Mouse (Mus musculus): ENCODE measurements at regions not wholly inside any gene's neighbourhood (a gene's known extent, or its start where the extent isn't known, plus 50 kb on each side); places are given as distances from the start of the nearest gene placed in this dataset.

DNA sequence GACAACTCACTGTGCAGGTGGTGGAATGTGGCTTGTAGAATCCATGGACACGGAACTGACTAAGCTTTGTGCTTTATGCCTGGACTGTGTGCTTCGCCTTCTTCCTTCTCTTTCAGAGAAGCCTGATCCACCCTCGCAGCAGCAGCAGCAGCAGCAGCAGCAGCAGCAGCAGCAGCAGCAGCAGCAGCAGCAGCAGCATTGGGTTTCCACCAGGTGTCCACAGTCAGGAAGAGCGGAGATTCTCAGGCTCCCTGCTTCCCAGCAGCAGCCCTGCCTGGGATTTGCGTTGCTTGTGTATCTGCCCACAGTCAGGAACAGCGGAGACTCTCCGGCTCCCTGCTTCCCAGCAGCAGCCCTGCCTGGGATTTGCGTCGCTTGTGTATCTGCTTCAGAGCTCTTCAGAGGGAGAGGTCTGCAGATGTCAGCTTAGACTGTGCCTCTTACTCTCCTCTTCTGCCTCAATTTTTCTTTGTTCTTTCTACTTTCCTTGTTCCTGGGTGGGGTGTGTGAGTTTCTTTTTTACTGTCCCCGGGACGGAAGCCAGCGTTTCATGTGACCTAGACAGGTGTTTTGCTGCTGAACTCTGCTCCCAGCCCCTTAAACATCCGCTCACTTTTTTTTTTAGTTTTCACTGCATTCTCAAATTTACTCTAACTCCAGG is 168.1 kb upstream of the Olig3 start:
- no peak for DNase-seq (ENCODE audit: low spot score in 2 of 2)

DNA sequence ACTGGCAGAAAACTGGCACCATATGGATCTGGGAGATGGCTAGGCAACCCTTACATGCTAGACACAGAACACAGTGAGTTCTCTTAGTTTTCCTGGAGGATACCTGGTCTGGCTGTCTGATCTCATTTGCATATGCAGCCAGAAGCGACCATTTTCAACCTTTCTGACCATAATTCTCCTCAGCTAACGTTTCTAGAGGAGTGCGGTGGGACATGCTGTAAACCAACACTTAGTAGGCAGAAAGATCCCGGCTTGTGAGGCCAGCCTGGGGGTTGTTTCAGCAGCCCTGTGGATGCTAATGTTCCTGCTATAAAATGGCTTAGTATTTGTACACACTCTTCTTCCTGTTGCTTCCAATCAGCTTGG is 168.6 kb upstream of the Olig3 start:
- DNase-seq (ENCODE audit: low spot score in 2 of 2): no peak

DNA sequence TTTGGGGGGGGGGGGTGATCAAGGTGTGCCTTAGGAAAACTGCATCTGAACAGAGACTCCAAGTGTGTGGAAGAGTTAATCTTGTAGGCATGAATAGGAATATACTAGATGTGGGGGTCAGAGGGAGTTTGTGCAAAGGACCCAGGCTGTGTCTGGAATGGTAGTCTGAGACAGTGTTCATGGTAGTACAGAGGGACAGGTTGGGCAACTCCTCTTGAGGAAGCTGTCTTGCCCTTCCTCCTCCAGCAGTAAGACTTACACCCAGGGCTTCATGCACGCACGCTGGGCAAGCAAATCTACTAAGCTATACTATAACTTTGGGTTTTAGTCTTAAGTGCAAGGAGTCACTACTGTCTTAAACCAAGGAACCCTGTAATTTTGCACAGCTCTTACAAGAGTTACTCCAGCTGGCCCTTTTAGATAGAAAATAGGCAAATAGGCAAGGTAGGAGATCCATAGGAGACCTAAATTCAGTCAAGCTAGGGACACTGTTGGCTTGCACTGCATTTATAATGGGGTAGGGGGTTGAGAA is 169.2 kb upstream of the Olig3 start:
- DNase-seq (ENCODE audit: low spot score in 2 of 2): no peak

DNA sequence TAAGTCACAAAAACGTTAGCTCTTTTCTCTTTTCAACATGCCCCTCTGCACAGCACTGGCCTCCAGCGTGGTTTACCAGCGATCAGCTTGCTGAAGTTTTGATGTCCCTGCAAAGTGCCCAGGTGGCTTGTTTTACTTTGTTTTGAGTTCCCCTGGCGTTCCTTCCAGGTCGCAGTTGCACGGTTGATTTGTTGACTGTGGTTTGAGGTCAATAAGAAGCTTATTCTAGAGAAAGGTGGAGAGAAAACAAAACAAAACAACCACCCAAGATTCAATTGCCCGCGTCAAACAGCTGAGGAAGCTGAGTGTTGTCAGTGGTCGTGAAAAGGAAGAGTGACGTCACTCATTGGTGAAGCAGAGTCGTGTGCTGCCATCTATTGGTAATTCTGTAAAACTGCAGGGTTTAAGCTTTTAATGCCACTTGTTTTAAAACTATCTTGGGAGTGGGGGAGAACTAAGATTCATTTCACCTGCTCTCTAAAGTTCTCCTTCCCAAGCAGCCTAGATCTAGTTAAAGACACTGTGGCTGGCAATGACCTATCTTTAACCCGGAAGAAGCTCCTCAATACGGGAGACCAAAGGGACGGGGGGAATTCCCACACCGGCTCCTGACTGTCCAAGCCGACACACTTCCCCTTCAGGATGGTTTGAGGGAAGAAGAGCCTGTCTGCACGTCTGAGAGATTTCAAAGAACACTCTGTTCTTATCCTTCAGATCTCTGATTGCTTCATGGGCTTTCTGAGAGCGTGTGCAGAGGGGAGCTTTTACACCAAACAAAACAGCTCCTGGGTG is 170.3 kb upstream of the Olig3 start:
- DNase-seq (ENCODE audit: low spot score in 2 of 2): peak; percentile 26 to 50

- DNase-seq (ENCODE audit: low spot score in 2 of 2): no peak
Measured at GRCm38 (mm10) chr10:19184886-19185285, 169.4 kb upstream of the Tnfaip3 start.

- DNase-seq (ENCODE audit: low spot score in 2 of 2): no peak
Measured at GRCm38 (mm10) chr10:19177895-19178294, 162.4 kb upstream of the Tnfaip3 start.

DNA sequence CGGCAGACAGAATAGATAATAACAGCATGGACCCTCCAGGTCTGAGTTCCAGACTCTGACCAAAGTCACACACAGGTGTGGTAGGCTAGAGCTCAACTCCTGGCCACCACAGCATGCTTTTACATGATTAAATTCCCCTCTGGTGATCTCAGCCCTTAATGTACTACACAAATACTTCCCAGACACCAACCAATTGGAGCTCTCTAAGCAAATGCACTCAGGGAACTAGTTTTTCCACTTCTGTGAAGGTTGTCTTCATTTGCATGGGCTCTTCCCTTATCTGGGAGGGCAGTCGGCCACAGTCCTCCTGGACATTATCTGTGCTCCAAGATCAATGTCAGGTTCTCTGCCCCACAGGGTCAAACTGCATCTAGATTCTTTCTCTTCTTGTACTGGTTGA is 162.0 kb upstream of the Tnfaip3 start:
- DNase-seq (ENCODE audit: low spot score in 2 of 2): no peak

- DNase-seq (ENCODE audit: low spot score in 2 of 2): no peak
Measured at GRCm38 (mm10) chr10:19176249-19176648, 160.8 kb upstream of the Tnfaip3 start.

- no peak for DNase-seq (ENCODE audit: low spot score in 2 of 2)
Measured at GRCm38 (mm10) chr10:19171834-19172233, 156.4 kb upstream of the Tnfaip3 start.

- peak; percentile 22 to 60 for DNase-seq (ENCODE audit: low spot score in 2 of 2)
Measured at GRCm38 (mm10) chr10:19170596-19170995, 155.1 kb upstream of the Tnfaip3 start.

DNA sequence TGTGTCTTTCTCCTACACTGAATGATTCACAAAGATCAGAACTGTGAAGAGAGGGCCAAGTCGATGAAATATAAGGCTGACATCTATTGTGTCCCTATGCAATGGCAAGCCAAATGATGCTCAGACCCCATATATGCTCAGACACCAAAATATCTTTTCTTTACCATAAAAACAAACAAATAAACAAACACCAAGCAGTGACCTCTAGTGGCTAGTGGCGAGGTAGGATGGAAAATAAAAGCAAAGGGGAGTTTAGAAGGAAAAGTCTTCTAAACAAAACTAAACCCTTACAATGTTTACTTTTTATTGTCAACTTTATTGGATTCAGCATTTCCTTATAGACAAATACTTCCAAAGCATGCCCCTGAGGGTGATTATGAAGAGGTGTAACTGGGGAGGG is 153.8 kb upstream of the Tnfaip3 start:
- DNase-seq (ENCODE audit: low spot score in 2 of 2): no peak

DNA sequence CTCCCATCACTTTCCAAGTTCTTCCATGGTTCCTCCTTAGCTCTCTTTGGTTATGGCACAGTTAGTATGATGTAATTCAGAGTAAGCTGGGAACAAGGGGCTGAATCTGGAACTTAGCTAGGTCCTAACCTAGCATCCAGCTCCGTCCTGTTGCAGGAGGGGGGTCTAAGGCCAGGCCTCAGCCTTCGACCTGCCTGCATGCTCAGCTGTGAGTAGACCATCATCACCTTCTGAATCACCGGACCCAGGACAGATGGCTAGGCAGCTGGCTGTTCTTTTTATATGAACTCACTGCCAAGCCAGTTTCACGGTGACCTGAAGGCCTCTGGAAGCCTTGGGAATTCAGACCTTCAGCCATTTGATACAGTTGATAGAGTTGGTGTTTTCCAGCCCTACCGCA is 152.9 kb upstream of the Tnfaip3 start:
- no peak for DNase-seq (ENCODE audit: low spot score in 2 of 2)

- DNase-seq (ENCODE audit: low spot score in 2 of 2): peak; percentile 20 to 32
Measured at GRCm38 (mm10) chr10:19167641-19168271, 152.3 kb upstream of the Tnfaip3 start.

DNA sequence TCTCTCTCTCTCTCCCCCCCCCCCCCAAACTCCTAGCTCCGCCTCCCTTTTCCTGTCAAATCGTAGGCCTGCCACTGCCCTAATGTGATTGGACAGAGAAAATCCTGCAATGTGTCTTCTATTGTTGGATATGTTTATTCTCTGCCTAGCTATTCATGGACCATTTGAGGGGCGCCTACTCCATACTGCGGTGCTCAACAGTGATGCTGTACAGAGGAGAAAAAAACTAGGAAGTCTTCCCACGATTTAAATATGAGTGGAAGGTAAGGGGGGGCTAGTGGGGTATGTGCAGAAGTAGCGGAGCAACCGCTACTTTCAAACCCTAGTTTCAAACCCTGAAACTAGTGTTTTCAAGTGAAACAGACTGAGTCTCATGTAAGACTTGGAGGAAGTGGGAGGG is 151.6 kb upstream of the Tnfaip3 start:
- no peak for DNase-seq (ENCODE audit: low spot score in 2 of 2)

DNA sequence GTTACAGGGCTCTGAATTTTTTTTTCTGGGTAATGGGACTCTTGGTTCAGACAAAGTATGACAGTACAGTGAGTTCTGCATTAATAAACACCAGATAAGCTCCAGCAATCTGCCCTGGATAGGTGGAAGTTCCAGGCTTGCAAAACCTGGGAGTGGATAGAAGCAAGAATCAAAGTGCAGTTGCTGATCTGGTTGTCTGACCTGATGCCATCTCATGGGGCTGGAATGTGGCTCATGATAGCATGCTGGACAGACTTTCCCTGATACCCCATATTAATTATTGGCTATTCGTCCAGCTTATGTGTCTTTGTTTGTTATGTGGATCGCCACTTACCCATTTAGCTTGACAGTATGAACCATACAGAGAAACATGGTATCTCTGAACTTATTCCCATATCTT is 146.6 kb upstream of the Tnfaip3 start:
- no peak for DNase-seq (ENCODE audit: low spot score in 2 of 2)

DNA sequence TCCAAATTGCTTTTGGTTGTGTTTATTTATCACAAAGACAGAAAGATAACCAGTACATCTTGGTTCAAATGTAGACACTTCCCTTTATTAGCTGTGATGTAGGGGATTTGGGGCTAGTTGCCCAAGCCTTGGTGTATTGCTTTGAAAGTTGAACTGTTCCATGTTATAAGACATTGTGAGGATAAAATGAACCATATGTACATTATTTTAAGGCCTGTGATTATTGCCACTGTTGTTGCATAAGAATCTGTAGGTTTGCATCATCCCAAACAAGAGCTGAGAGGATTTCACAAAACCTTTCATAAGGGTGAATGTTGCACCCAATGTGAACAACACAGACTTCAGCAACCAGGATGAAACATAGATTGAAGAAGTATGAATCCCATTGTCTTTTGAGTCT is 145.7 kb upstream of the Tnfaip3 start:
- no peak for DNase-seq (ENCODE audit: low spot score in 2 of 2)

- DNase-seq (ENCODE audit: low spot score in 2 of 2): no peak
Measured at GRCm38 (mm10) chr10:19154041-19154440, 138.6 kb upstream of the Tnfaip3 start.

DNA sequence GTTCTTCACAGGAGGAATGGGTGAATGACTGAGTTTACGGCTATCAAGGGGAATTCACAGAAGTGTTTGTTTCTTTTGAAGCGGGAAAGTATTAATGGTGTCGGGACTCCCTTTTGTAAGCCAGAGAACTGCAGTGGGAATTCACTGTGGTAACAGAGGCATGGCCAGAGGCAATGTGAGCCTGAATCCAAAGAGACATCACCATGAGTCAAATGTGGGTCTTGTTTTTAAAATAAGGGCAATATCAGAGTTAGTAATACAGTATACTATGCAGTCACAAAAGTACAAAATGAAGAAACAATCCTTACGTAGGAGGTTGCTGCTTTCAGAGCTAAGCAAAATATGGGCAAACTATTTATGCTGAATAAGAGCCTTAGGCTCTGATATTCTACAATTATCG is 137.3 kb upstream of the Tnfaip3 start:
- DNase-seq (ENCODE audit: low spot score in 2 of 2): no peak

DNA sequence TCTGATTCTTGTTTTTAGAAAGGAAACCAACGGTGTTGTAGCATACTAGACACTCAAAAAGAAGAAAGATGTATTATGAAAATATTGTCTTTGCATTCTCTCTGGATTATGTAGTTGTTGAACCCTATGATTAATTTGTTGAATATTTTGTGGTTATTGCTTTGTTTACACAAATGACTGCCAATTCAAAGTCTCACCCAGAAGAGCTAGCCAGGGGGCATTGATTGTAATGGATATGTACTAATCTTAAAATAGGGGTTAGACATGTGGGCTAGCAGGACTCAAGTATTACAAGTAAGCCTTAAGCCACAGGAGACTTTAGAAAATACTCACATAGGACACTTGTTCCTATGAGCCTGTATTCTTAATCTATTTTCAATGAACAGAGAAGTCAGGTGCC is 135.3 kb upstream of the Tnfaip3 start:
- no peak for DNase-seq (ENCODE audit: low spot score in 2 of 2)

DNA sequence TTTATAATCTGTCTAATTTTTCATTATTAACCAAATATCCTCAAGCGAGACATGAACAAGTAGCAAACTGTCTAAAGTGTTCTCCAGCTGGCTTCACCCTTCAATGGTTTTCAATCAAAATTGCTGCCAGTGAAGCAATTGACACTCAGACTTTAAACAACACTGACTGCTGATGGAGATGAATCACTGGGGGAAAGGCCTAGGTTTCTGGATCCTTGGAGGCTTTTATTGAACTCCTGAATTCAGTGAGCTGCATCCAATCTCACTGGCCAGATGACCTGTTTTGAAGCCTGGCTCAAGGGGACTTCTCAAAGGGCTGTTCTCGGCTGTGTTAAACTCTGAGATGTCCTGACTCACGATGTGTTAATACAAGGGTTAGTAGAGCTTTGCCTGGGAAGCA is 134.5 kb upstream of the Tnfaip3 start:
- DNase-seq (ENCODE audit: low spot score in 2 of 2): no peak

DNA sequence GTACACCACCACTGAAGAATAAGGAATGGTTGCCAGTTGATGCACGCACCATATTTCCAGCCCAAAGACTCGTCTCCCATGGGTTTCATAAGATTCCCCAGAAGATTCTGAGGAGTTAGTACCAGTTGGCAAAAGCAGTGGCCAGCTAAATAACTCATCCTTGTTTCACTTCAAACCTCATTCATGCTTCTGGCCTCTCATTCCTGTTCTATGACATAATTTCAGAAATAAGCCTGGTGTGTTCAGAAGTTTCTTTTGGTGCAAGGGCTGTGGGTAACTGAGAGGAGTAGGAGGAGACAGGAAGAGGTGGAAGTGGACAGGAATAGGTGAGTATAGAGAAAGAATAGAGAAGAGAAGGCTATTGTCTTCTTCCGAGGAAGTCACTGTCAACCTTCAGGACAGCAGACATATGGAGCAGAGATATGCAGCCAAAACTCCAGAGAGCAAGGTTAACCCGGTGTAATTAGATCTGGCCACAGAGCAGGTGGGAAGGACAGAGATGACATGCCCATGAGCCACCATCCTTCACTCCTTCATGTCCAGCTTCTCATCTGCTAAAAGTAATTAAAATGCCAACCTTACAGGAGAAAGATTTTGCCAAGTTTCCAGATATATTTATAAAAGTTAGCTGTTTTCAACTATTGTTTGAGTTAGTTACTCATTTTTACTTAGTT is 133.9 kb upstream of the Tnfaip3 start:
- no peak for DNase-seq (ENCODE audit: low spot score in 2 of 2)

GRCm38 (mm10) chr10:19141481-19141880 is 126.0 kb upstream of the Tnfaip3 start:
- no peak for DNase-seq (ENCODE audit: low spot score in 2 of 2)
